Mouse (Mus musculus) E14TG2a.4 (cell line): ENCODE results near the gene 2210408I21Rik.

ENCODE experiments used
- CTCF ChIP-seq: conservative IDR thresholded peaks from 2 replicates; pipeline ENCODE4 v1.5.1; 2014; ENCODE audit warnings: low read length
- NANOG ChIP-seq: IDR thresholded peaks from 2 replicates; pipeline ENCODE4 v1.6.1; 2014; ENCODE audit warnings: borderline replicate concordance, low read length, mixed read lengths
- POU5F1 ChIP-seq: IDR thresholded peaks from 2 replicates; pipeline ENCODE4 v1.6.1; 2014; ENCODE audit warnings: low read length, borderline replicate concordance

GRCm38 (mm10) chr13:77107734-77108133 lies 27.6 kb upstream of the 2210408I21Rik start:
- TF ChIP-seq CTCF (no peak), NANOG (no peak), POU5F1 (no peak)
